Mouse (Mus musculus) embryonic fibroblast, embryonic 13.5 days (primary cell): ENCODE measurements around the gene Kank2. TPM values are rescaled to one million over a fixed set of nuclear protein-coding genes. Genes with fewer than 3 reads are reported as not detected.

Source experiments
- H3K27ac ChIP-seq: 2 replicates; pipeline ENCODE4 v1.5.1; 2012; ENCODE audit warnings: low read length, control low read depth, inconsistent platforms; ENCODE audit not compliant: insufficient read depth
- H3K4me1 ChIP-seq: 2 replicates; pipeline ENCODE4 v1.6.1; 2011; ENCODE audit warnings: low read length; ENCODE audit not compliant: control insufficient read depth, insufficient read depth
- H3K4me3 ChIP-seq: 2 replicates; pipeline ENCODE4 v1.5.1; 2011; ENCODE audit warnings: mild to moderate bottlenecking, control low read depth, low read length; ENCODE audit not compliant: insufficient read depth
- CTCF ChIP-seq: IDR thresholded peaks from 2 replicates; pipeline ENCODE4 v1.5.1; 2011; ENCODE audit warnings: mild to moderate bottlenecking, control low read depth, low read length, moderate library complexity, borderline replicate concordance; ENCODE audit not compliant: insufficient read depth
- POLR2A ChIP-seq: IDR thresholded peaks from 2 replicates; pipeline ENCODE4 v1.6.1; 2011; ENCODE audit warnings: low read depth, mild to moderate bottlenecking, control low read depth, low read length, moderate library complexity
- polyA plus RNA-seq: library from polyadenylated mRNA; stranded (reverse); fragments of >200 nt; gene quantifications from 2 replicates; pipeline ENCODE4 v1.2.4, GENCODE M21; 2011; ENCODE audit warnings: low read depth; ENCODE audit not compliant: missing spikeins, insufficient read length

Gene Kank2
- 59.7 and 75.7 TPM in 2 replicates for polyA plus RNA-seq

- peaks cover 7% of the 10 kb centered on the region; the same call in 1 of the 2 replicates for H3K4me1 ChIP-seq
- peak within 1 kb of the TSS; percentile 90 for H3K27ac ChIP-seq
- TF ChIP-seq POLR2A (peak; percentile 92), CTCF (no peak)
- peak within 1 kb of the TSS; percentile 82 for H3K4me3 ChIP-seq
Observed at GRCm38 (mm10) chr9:21798345-21799009, at the start of gene Kank2. Gene Kank2 (minus strand): TSS chr9:21798744.

GRCm38 (mm10) chr9:21847926-21848325 is 49.4 kb upstream of the Kank2 start:
- Histone ChIP-seq H3K4me1 (peaks cover 6% of the 10 kb centered on the region), H3K27ac (no peak overlapping the region), H3K4me3 (no peak overlapping the region)
- TF ChIP-seq POLR2A (no peak), CTCF (no peak)

- peaks cover 6% of the 10 kb centered on the region for H3K4me1 ChIP-seq
- no peak overlapping the region for H3K4me3 ChIP-seq
- no peak overlapping the region for H3K27ac ChIP-seq
- TF ChIP-seq CTCF: no peak
- TF ChIP-seq POLR2A: no peak
Observed at GRCm38 (mm10) chr9:21847425-21847824, 48.9 kb upstream of the Kank2 start.

- Histone ChIP-seq H3K27ac (no peak overlapping the region), H3K4me3 (no peak overlapping the region), H3K4me1 (peaks cover 6% of the 10 kb centered on the region)
- TF ChIP-seq POLR2A (no peak), CTCF (no peak)
Observed at GRCm38 (mm10) chr9:21846755-21847341, 48.3 kb upstream of the Kank2 start.

- Histone ChIP-seq H3K4me3 (no peak overlapping the region), H3K4me1 (peaks cover 6% of the 10 kb centered on the region), H3K27ac (no peak overlapping the region)
- TF ChIP-seq CTCF (no peak), POLR2A (no peak)
Observed at GRCm38 (mm10) chr9:21845381-21846080, 47.0 kb upstream of the Kank2 start.

DNA sequence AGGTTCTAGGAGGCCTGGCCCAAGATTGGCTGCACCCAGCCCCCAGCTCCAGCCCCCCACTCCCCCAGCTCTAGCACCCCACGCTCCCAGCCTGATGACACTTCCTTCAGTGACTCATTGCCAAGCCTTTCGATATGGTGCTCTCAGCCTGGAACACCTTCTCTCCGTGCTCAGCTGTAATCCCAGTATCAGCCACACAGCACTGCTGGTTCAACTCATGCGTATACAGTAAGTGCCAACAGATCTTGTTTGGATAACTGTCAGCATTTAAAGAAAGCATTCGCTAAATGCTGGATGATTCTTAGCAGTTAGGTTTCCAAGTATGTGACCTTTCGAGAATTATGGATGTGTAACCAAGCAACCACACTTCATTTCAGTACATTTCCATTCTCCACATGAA is 44.5 kb upstream of the Kank2 start:
- peaks cover 6% of the 10 kb centered on the region for H3K4me1 ChIP-seq
- no peak overlapping the region for H3K27ac ChIP-seq

DNA sequence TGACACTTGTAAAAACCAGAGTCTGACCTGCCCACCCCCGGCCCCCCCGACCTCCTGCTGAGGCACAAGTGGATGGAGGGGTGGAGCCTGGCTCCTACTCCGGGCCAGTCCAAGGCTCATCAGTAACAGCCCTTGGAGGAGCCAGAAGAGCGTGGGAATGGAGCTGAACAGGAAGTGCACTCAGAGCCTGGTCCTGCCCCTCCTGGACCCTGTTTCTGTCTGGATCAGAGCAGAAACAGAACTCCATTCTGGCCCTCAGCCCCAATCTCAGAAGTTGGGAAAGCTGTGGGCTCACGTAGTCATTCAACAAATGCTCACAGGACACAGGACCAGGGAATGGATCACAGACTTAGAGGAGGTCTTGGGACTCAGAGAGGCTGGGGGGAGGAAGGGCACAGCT is 43.8 kb upstream of the Kank2 start:
- TF ChIP-seq POLR2A (no peak), CTCF (no peak)
- no peak overlapping the region for H3K4me3 ChIP-seq
- no peak overlapping the region for H3K27ac ChIP-seq
- H3K4me1 ChIP-seq: peaks cover 4% of the 10 kb centered on the region

More for the DNA sequence above, 44.5 kb upstream of the Kank2 start:
- no peak overlapping the region for H3K4me3 ChIP-seq
- TF ChIP-seq CTCF: no peak
- no peak for TF ChIP-seq POLR2A

- Histone ChIP-seq H3K4me1 (no peaks in the 10 kb centered on the region), H3K4me3 (no peak overlapping the region), H3K27ac (no peak overlapping the region)
- TF ChIP-seq POLR2A (no peak), CTCF (no peak)
Observed at GRCm38 (mm10) chr9:21841340-21841739, 42.8 kb upstream of the Kank2 start.

- Histone ChIP-seq H3K4me1 (no peaks in the 10 kb centered on the region), H3K27ac (no peak overlapping the region), H3K4me3 (no peak overlapping the region)
- TF ChIP-seq CTCF (peak; percentile 86; the same call in 1 of the 2 replicates), POLR2A (no peak)
Observed at GRCm38 (mm10) chr9:21840115-21840787, 41.7 kb upstream of the Kank2 start.

DNA sequence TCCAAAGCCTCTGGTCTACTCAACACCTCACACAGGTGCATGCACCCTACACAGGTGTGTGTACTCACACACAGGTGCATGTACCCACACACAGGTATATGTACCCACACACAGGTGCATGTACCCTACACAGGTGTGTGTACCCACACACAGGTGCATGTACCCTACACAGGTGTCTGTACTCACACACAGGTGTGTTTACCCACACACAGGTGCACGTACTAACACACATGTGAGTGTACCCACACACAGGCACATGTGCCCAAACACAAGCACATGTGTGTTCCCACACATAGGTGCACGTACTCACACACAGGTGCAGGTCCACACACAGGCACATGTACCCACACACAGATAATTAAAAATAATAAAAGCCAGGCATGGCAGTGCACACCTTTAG is 39.1 kb upstream of the Kank2 start:
- Histone ChIP-seq H3K4me3 (no peak overlapping the region), H3K4me1 (no peaks in the 10 kb centered on the region), H3K27ac (no peak overlapping the region)
- TF ChIP-seq CTCF (no peak), POLR2A (no peak)
